Mouse (Mus musculus): ENCODE measurements around the gene Ctbp2. TPM values are rescaled to one million over a fixed set of nuclear protein-coding genes. Genes with fewer than 3 reads are reported as not detected.
"Not testable (repeated sequence)": the region's sequence is repeated elsewhere in the genome, so short reads cannot be mapped to it uniquely, and the experiment has no call there.

The Ctbp2 gene
- total and polyA plus RNA-seq, 3 experiments: 55.8 to 132 (median 84.5) TPM

- ATAC-seq (ENCODE audit: extremely low read depth, insufficient number of reproducible peaks, low FRiP score, poor library complexity, severe bottlenecking) (no peak), DNase-seq (ENCODE audit: low spot score) (no peak)
- peaks cover 85% of the 10 kb centered on the region for H3K36me3 ChIP-seq (replicated peaks)
- H3K4me3 ChIP-seq (ENCODE audit: low read depth, low read length): no peak overlapping the region
- no peak for TF ChIP-seq CTCF (IDR thresholded peaks at IDR 0.05; ENCODE audit: low read depth, low read length)
- TF ChIP-seq TAL1 (conservative IDR thresholded peaks at IDR 0.05; ENCODE audit: low read depth, low read length): no peak
- no peak for TF ChIP-seq GATA2 (IDR thresholded peaks at IDR 0.05; ENCODE audit: borderline replicate concordance, low read depth, low read length)
- no peak for TF ChIP-seq GATA1 (IDR thresholded peaks at IDR 0.05; ENCODE audit: borderline replicate concordance, low read length)
- TF ChIP-seq POLR2AphosphoS5 (IDR thresholded peaks at IDR 0.05; ENCODE audit: insufficient replicate concordance, low read depth, low read length): no peak
- H3K4me1 ChIP-seq (ENCODE audit: insufficient read depth, low read depth, low read length): peaks cover 5% of the 10 kb centered on the region; the same call in 1 of the 2 replicates
- H3K9me3 ChIP-seq (replicated peaks): no peaks in the 10 kb centered on the region
- H3K27me3 ChIP-seq (ENCODE audit: insufficient read depth, low read length): no peaks in the 10 kb centered on the region
Observed at GRCm38 (mm10) chr7:133101070-133101469, 23.1 kb downstream of the Ctbp2 start.

GRCm38 (mm10) chr7:133100178-133100577, 24.0 kb downstream of the Ctbp2 start:
- Histone ChIP-seq H3K27me3 (ENCODE audit: insufficient read depth, low read length) (no peaks in the 10 kb centered on the region), H3K9me3 (replicated peaks) (no peaks in the 10 kb centered on the region), H3K4me1 (ENCODE audit: insufficient read depth, low read depth, low read length) (peaks cover 5% of the 10 kb centered on the region; the same call in 1 of the 2 replicates), H3K36me3 (replicated peaks) (peaks cover 86% of the 10 kb centered on the region), H3K4me3 (ENCODE audit: low read depth, low read length) (no peak overlapping the region)
- TF ChIP-seq POLR2AphosphoS5 (IDR thresholded peaks at IDR 0.05; ENCODE audit: insufficient replicate concordance, low read depth, low read length) (no peak), GATA1 (IDR thresholded peaks at IDR 0.05; ENCODE audit: borderline replicate concordance, low read length) (no peak), GATA2 (IDR thresholded peaks at IDR 0.05; ENCODE audit: borderline replicate concordance, low read depth, low read length) (no peak), TAL1 (conservative IDR thresholded peaks at IDR 0.05; ENCODE audit: low read depth, low read length) (no peak), CTCF (IDR thresholded peaks at IDR 0.05; ENCODE audit: low read depth, low read length) (no peak)
- no peak for ATAC-seq (ENCODE audit: extremely low read depth, insufficient number of reproducible peaks, low FRiP score, poor library complexity, severe bottlenecking)
- no peak for DNase-seq (ENCODE audit: low spot score)

DNA sequence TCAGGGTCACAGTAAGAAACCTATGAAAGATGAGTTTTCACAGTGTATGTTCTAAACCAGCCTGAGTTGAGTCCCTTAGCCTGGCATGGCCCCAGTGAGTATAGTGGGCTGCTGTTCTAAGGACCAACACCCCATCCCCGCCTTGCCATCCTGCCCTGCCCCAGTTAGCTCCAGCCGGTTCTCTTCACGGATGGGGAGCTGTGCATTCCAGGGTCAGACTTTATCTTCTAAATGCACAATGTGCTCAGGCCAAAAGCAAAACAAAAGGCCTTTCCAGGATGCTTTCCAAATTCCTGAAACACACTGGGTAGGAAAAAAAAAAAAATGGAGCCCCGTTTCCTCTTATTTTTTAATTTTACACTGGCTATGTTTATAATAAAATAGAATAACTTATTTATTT, 24.9 kb downstream of the Ctbp2 start:
- H3K4me3 ChIP-seq (ENCODE audit: low read depth, low read length): no peak overlapping the region
- ATAC-seq (ENCODE audit: extremely low read depth, insufficient number of reproducible peaks, low FRiP score, poor library complexity, severe bottlenecking): no peak
- H3K4me1 ChIP-seq (ENCODE audit: insufficient read depth, low read depth, low read length): peaks cover 5% of the 10 kb centered on the region; the same call in 1 of the 2 replicates
- TF ChIP-seq GATA2 (IDR thresholded peaks at IDR 0.05; ENCODE audit: borderline replicate concordance, low read depth, low read length): no peak
- no peak for TF ChIP-seq POLR2AphosphoS5 (IDR thresholded peaks at IDR 0.05; ENCODE audit: insufficient replicate concordance, low read depth, low read length)
- TF ChIP-seq CTCF (IDR thresholded peaks at IDR 0.05; ENCODE audit: low read depth, low read length): no peak
- no peak for TF ChIP-seq TAL1 (conservative IDR thresholded peaks at IDR 0.05; ENCODE audit: low read depth, low read length)
- TF ChIP-seq GATA1 (IDR thresholded peaks at IDR 0.05; ENCODE audit: borderline replicate concordance, low read length): no peak
- H3K27me3 ChIP-seq (ENCODE audit: insufficient read depth, low read length): no peaks in the 10 kb centered on the region
- H3K36me3 ChIP-seq (replicated peaks): peaks cover 83% of the 10 kb centered on the region
- no peaks in the 10 kb centered on the region for H3K9me3 ChIP-seq (replicated peaks)
- DNase-seq (ENCODE audit: low spot score): no peak

- Histone ChIP-seq H3K4me1 (ENCODE audit: insufficient read depth, low read depth, low read length) (peaks cover under 1% of the 10 kb centered on the region; the same call in 1 of the 2 replicates), H3K36me3 (replicated peaks) (peaks cover 85% of the 10 kb centered on the region), H3K9me3 (replicated peaks) (no peaks in the 10 kb centered on the region), H3K27me3 (ENCODE audit: insufficient read depth, low read length) (no peaks in the 10 kb centered on the region), H3K4me3 (ENCODE audit: low read depth, low read length) (no peak overlapping the region)
- ATAC-seq (ENCODE audit: extremely low read depth, insufficient number of reproducible peaks, low FRiP score, poor library complexity, severe bottlenecking) (no peak), DNase-seq (ENCODE audit: low spot score) (no peak)
- TF ChIP-seq TAL1 (conservative IDR thresholded peaks at IDR 0.05; ENCODE audit: low read depth, low read length) (no peak), POLR2AphosphoS5 (IDR thresholded peaks at IDR 0.05; ENCODE audit: insufficient replicate concordance, low read depth, low read length) (no peak), GATA1 (IDR thresholded peaks at IDR 0.05; ENCODE audit: borderline replicate concordance, low read length) (no peak), GATA2 (IDR thresholded peaks at IDR 0.05; ENCODE audit: borderline replicate concordance, low read depth, low read length) (no peak), CTCF (IDR thresholded peaks at IDR 0.05; ENCODE audit: low read depth, low read length) (no peak)
Observed at GRCm38 (mm10) chr7:133098118-133098793, 25.9 kb downstream of the Ctbp2 start.

- H3K4me1 ChIP-seq (ENCODE audit: insufficient read depth, low read depth, low read length); ATAC-seq (ENCODE audit: extremely low read depth, insufficient number of reproducible peaks, low FRiP score, poor library complexity, severe bottlenecking); H3K4me3 ChIP-seq (ENCODE audit: low read depth, low read length); H3K9me3 ChIP-seq (replicated peaks); H3K27me3 ChIP-seq (ENCODE audit: insufficient read depth, low read length); DNase-seq (ENCODE audit: low spot score): not testable (repeated sequence)
- peaks cover 85% of the 10 kb centered on the region for H3K36me3 ChIP-seq (replicated peaks)
Observed at GRCm38 (mm10) chr7:133095610-133096009, 28.5 kb downstream of the Ctbp2 start.

DNA sequence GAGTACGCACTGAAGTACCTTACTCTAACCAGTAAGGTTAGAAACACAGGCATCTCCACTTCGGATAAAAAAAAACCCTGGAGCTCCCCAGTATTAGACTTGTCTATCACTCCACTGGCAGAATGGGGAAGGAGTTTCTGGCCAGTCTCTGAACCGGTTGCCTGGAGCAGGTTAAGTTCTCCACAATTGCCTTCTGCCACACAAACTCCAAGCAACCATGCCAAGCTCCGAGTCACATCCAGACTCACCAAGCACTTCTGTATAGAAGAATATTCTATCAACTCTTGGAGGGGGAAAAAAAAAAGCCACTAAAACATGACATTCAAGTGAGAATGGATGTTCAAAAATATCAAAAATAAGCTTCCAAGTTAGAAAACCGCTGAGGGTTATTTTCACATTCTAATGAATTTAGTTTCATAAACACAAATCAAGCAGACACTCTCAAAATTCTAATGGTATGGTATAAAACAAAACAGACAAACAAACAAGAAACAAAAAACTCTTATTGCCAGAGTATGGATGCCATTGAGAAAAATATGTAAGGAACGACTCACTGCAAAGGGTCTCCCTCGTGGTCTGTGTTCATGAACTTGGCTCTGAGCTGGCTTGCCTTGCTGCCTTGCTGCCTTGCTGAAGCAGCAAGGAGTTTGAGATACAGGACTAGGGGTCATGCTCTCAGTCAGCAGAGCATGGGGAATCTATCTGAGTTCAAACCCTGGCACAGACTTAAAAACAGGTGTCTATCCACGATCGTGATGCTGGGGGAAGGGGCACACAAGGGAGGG, 29.3 kb downstream of the Ctbp2 start:
- DNase-seq (ENCODE audit: low spot score): no peak
- no peak for ATAC-seq (ENCODE audit: extremely low read depth, insufficient number of reproducible peaks, low FRiP score, poor library complexity, severe bottlenecking)
- TF ChIP-seq TAL1 (conservative IDR thresholded peaks at IDR 0.05; ENCODE audit: low read depth, low read length) (no peak), GATA2 (IDR thresholded peaks at IDR 0.05; ENCODE audit: borderline replicate concordance, low read depth, low read length) (no peak), POLR2AphosphoS5 (IDR thresholded peaks at IDR 0.05; ENCODE audit: insufficient replicate concordance, low read depth, low read length) (no peak), GATA1 (IDR thresholded peaks at IDR 0.05; ENCODE audit: borderline replicate concordance, low read length) (no peak), CTCF (IDR thresholded peaks at IDR 0.05; ENCODE audit: low read depth, low read length) (no peak)
- Histone ChIP-seq H3K36me3 (replicated peaks) (peaks cover 84% of the 10 kb centered on the region), H3K27me3 (ENCODE audit: insufficient read depth, low read length) (no peaks in the 10 kb centered on the region), H3K4me1 (ENCODE audit: insufficient read depth, low read depth, low read length) (peaks cover 8% of the 10 kb centered on the region; the same call in 1 of the 2 replicates), H3K9me3 (replicated peaks) (no peaks in the 10 kb centered on the region), H3K4me3 (ENCODE audit: low read depth, low read length) (no peak overlapping the region)

Measured in G1E (cell line).